Mouse (Mus musculus) frontal cortex, adult (tissue): ENCODE data around the gene Wars2.

Experiments used
- ATAC-seq: cut with Nextera tagmentation; 2 replicates; pipeline ENCODE4 v1.9.2; 2017; ENCODE audit warnings: mild to moderate bottlenecking, moderate library complexity, mixed read lengths; ENCODE audit not compliant: low TSS enrichment

The Wars2 gene

GRCm38 (mm10) chr3:99188097-99188496 lies 47.2 kb downstream of the Wars2 start:
- ATAC-seq: no peak

- no peak for ATAC-seq
Measured at GRCm38 (mm10) chr3:99193576-99193975, 52.7 kb downstream of the Wars2 start.

- no peak for ATAC-seq
Measured at GRCm38 (mm10) chr3:99203331-99203730, 62.5 kb downstream of the Wars2 start.

- no peak for ATAC-seq
Measured at GRCm38 (mm10) chr3:99208416-99208815, 67.5 kb downstream of the Wars2 start.

GRCm38 (mm10) chr3:99211105-99211698 lies 70.3 kb downstream of the Wars2 start:
- ATAC-seq: no peak

- no peak for ATAC-seq
Measured at GRCm38 (mm10) chr3:99227807-99228206, 86.9 kb downstream of the Wars2 start.

- peak; percentile 57 for ATAC-seq
Measured at GRCm38 (mm10) chr3:99233393-99234318, 92.8 kb downstream of the Wars2 start.

- ATAC-seq: peak; percentile 34; the same call in 1 of the 2 replicates
Measured at GRCm38 (mm10) chr3:99234319-99234869, 93.5 kb downstream of the Wars2 start.

- ATAC-seq: no peak
Measured at GRCm38 (mm10) chr3:99235116-99235803, 94.4 kb downstream of the Wars2 start.

- no peak for ATAC-seq
Measured at GRCm38 (mm10) chr3:99235804-99236755, 95.2 kb downstream of the Wars2 start.

GRCm38 (mm10) chr3:99238691-99239090 lies 97.8 kb downstream of the Wars2 start:
- ATAC-seq: no peak

- ATAC-seq: no peak
Measured at GRCm38 (mm10) chr3:99239301-99240045, 98.6 kb downstream of the Wars2 start.

GRCm38 (mm10) chr3:99240213-99240720 lies 99.4 kb downstream of the Wars2 start, which contains the start of gene Tbx15:
TSS of gene Tbx15 (plus strand) at chr3:99240381.
- ATAC-seq: no peak

GRCm38 (mm10) chr3:99240811-99241738 lies 100.2 kb downstream of the Wars2 start:
- no peak for ATAC-seq

GRCm38 (mm10) chr3:99242481-99242880 lies 101.6 kb downstream of the Wars2 start:
- no peak for ATAC-seq

GRCm38 (mm10) chr3:99245341-99245740 lies 104.5 kb downstream of the Wars2 start:
- no peak for ATAC-seq

- ATAC-seq: no peak
Measured at GRCm38 (mm10) chr3:99246629-99247028, 105.8 kb downstream of the Wars2 start.

- no peak for ATAC-seq
Measured at GRCm38 (mm10) chr3:99247586-99247985, 106.7 kb downstream of the Wars2 start.
